Mouse (Mus musculus): ENCODE data around the gene Tab1. TPM values are rescaled to one million over a fixed set of nuclear protein-coding genes. Genes with fewer than 3 reads are reported as not detected.
A peak's percentile ranks its signal among the peaks of the same experiment; 100 is the strongest.

The Tab1 gene
- polyA plus RNA-seq, 1 experiment from 2014 or later = 28.0 TPM

DNA sequence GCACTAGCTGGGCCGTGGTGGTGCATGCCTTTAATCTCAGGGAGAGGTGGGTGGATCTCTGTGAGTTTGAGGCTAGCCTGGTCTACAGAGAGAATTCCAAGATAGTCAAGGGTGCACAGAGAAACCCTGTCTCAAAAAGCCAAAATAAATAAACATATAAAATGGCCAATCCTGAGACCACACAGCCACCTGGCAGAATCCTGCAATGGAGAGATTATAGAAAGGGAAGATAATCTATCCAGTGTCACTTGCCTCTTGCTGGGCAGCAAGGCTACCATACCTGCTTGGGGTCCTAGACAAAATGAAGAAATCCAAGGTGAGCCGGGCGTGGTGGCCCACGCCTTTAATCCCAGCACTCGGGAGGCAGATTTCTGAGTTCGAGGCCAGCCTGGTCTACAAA is 2.9 kb upstream of the Tab1 start:
- no peak overlapping the region for H3K27ac ChIP-seq (replicated peaks in 1 of 2; ENCODE audit: control insufficient read depth in 1 of 2, insufficient read depth in 1 of 2, low read depth in 2 of 2, low read length in 2 of 2)
- no peak overlapping the region for H3K9ac ChIP-seq (ENCODE audit: low read length)
- no peaks in the 10 kb centered on the region for H3K27me3 ChIP-seq (ENCODE audit: control insufficient read depth, insufficient read depth, low read length)
- no peak for ATAC-seq (ENCODE audit: insufficient number of reproducible peaks, insufficient read depth, low FRiP score, low read depth)
- no peak overlapping the region for H3K4me3 ChIP-seq (ENCODE audit: control insufficient read depth in 1 of 2, insufficient read depth in 1 of 2, low read depth in 1 of 2, low read length in 2 of 2)
- 91% methylated on average over 6 of the region's 6 CpGs for WGBS
- no peaks in the 10 kb centered on the region for H3K36me3 ChIP-seq (ENCODE audit: control insufficient read depth, insufficient read depth, low read length)
- no peak overlapping the region for H3K4me2 ChIP-seq (ENCODE audit: low read length)
- H3K9me3 ChIP-seq (ENCODE audit: control insufficient read depth, low read length) = no peaks in the 10 kb centered on the region
- H3K4me1 ChIP-seq (ENCODE audit: control insufficient read depth in 2 of 2, insufficient read depth in 2 of 2, low read length in 2 of 2) = peaks cover 12 to 16% of the 10 kb centered on the region in 2 experiments

- H3K9ac ChIP-seq (ENCODE audit: low read length) = no peak overlapping the region
- H3K4me3 ChIP-seq (ENCODE audit: control insufficient read depth in 1 of 2, insufficient read depth in 1 of 2, low read depth in 1 of 2, low read length in 2 of 2) = no peak overlapping the region
- no peaks in the 10 kb centered on the region for H3K27me3 ChIP-seq (ENCODE audit: control insufficient read depth, insufficient read depth, low read length)
- no peaks in the 10 kb centered on the region for H3K36me3 ChIP-seq (ENCODE audit: control insufficient read depth, insufficient read depth, low read length)
- no peak overlapping the region for H3K4me2 ChIP-seq (ENCODE audit: low read length)
- no peak for ATAC-seq (ENCODE audit: insufficient number of reproducible peaks, insufficient read depth, low FRiP score, low read depth)
- no peak overlapping the region for H3K27ac ChIP-seq (replicated peaks in 1 of 2; ENCODE audit: control insufficient read depth in 1 of 2, insufficient read depth in 1 of 2, low read depth in 2 of 2, low read length in 2 of 2)
- peaks cover 12 to 23% of the 10 kb centered on the region in 2 experiments for H3K4me1 ChIP-seq (ENCODE audit: control insufficient read depth in 2 of 2, insufficient read depth in 2 of 2, low read length in 2 of 2)
- WGBS = 45% methylated on average over 5 of the region's 5 CpGs
- H3K9me3 ChIP-seq (ENCODE audit: control insufficient read depth, low read length) = no peaks in the 10 kb centered on the region
Measured at GRCm38 (mm10) chr15:80130689-80131088, 2.2 kb upstream of the Tab1 start.

- H3K27me3 ChIP-seq (ENCODE audit: control insufficient read depth, insufficient read depth, low read length) = no peaks in the 10 kb centered on the region
- H3K4me1 ChIP-seq (ENCODE audit: control insufficient read depth in 2 of 2, insufficient read depth in 2 of 2, low read length in 2 of 2) = peaks cover 12 to 29% of the 10 kb centered on the region in 2 experiments
- 0 out of 2 replicates have a peak, but pooled peaks cover under 1% of the 10 kb centered on the region for H3K36me3 ChIP-seq (ENCODE audit: control insufficient read depth, insufficient read depth, low read length)
- H3K27ac ChIP-seq (replicated peaks in 1 of 2; ENCODE audit: control insufficient read depth in 1 of 2, insufficient read depth in 1 of 2, low read depth in 2 of 2, low read length in 2 of 2) = no peak overlapping the region
- no peaks in the 10 kb centered on the region for H3K9me3 ChIP-seq (ENCODE audit: control insufficient read depth, low read length)
- 69% methylated on average over 6 of the region's 6 CpGs for WGBS
- no peak overlapping the region for H3K4me2 ChIP-seq (ENCODE audit: low read length)
- no peak overlapping the region for H3K9ac ChIP-seq (ENCODE audit: low read length)
- H3K4me3 ChIP-seq (ENCODE audit: control insufficient read depth in 1 of 2, insufficient read depth in 1 of 2, low read depth in 1 of 2, low read length in 2 of 2) = no peak overlapping the region
- no peak for ATAC-seq (ENCODE audit: insufficient number of reproducible peaks, insufficient read depth, low FRiP score, low read depth)
Measured at GRCm38 (mm10) chr15:80131421-80131820, 1.5 kb upstream of the Tab1 start.

- 79% methylated on average over 9 of the region's 9 CpGs for WGBS
- ATAC-seq (ENCODE audit: insufficient number of reproducible peaks, insufficient read depth, low FRiP score, low read depth) = no peak
Measured at GRCm38 (mm10) chr15:80132452-80132851, 475 bp upstream of the Tab1 start.

DNA sequence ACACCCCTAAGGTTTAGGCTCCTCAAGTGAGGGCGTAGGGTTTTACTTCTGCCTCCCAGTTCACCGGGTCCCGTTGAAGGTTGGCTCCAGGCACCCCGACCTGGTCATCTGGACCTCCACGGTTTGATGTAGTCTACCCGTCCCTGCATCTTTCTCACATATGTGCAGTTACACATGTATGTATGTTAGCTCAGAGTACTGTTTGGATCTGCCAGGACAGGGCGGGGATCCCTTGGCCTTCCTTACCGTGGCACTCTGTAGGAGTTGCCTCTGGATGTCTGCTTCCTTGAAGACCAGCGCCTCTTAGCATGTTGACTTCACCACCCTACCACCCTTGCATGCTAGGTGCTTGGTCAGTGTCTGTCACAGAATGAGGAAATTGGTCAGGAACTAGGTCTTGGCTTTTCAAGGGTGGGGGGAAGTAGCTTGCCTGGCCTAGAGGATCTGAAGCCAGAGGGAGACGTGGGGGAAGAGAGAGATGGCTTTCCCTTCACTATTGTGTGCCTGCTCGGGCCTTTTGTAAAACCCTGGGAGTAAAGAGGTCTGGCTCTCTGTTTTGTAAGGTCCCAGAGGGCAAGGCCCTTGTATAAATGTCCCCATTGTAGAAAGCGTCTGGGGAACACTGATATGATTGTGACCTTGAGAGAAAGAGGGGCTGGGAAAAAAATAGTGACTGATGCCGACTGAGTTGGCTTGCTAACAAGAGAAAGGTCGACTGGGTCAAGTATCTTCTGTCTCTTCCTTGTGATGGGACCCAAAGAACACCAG is 939 bp downstream of the Tab1 start:
- Histone ChIP-seq H3K27me3 (ENCODE audit: control insufficient read depth, insufficient read depth, low read length) (no peaks in the 10 kb centered on the region), H3K27ac (replicated peaks in 1 of 2; ENCODE audit: control insufficient read depth in 1 of 2, insufficient read depth in 1 of 2, low read depth in 2 of 2, low read length in 2 of 2) (peak overlapping the region; percentile 98 to 100), H3K4me1 (ENCODE audit: control insufficient read depth in 2 of 2, insufficient read depth in 2 of 2, low read length in 2 of 2) (peaks cover 13 to 43% of the 10 kb centered on the region in 2 experiments), H3K36me3 (ENCODE audit: control insufficient read depth, insufficient read depth, low read length) (peaks cover 5% of the 10 kb centered on the region; the same call in 1 of the 2 replicates), H3K9me3 (ENCODE audit: control insufficient read depth, low read length) (no peaks in the 10 kb centered on the region), H3K9ac (ENCODE audit: low read length) (peak overlapping the region; percentile 95), H3K4me2 (ENCODE audit: low read length) (peak overlapping the region; percentile 98), H3K4me3 (ENCODE audit: control insufficient read depth in 1 of 2, insufficient read depth in 1 of 2, low read depth in 1 of 2, low read length in 2 of 2) (peak overlapping the region; percentile 74 to 85)
- no peak for ATAC-seq (ENCODE audit: insufficient number of reproducible peaks, insufficient read depth, low FRiP score, low read depth)
- WGBS = 8% methylated on average over 14 of the region's 14 CpGs

More at GRCm38 (mm10) chr15:80132452-80132851, 475 bp upstream of the Tab1 start:
- peak overlapping the region; percentile 98 for H3K4me2 ChIP-seq (ENCODE audit: low read length)
- peak overlapping the region in 1 of 2 experiments; percentile 100; a peak in 2 of 4 replicates for H3K27ac ChIP-seq (replicated peaks in 1 of 2; ENCODE audit: control insufficient read depth in 1 of 2, insufficient read depth in 1 of 2, low read depth in 2 of 2, low read length in 2 of 2)
- peak overlapping the region; percentile 95 for H3K9ac ChIP-seq (ENCODE audit: low read length)
- H3K36me3 ChIP-seq (ENCODE audit: control insufficient read depth, insufficient read depth, low read length) = peaks cover 5% of the 10 kb centered on the region; the same call in 1 of the 2 replicates
- peaks cover 12 to 29% of the 10 kb centered on the region in 2 experiments for H3K4me1 ChIP-seq (ENCODE audit: control insufficient read depth in 2 of 2, insufficient read depth in 2 of 2, low read length in 2 of 2)
- H3K27me3 ChIP-seq (ENCODE audit: control insufficient read depth, insufficient read depth, low read length) = no peaks in the 10 kb centered on the region
- peak overlapping the region in 1 of 2 experiments; percentile 74; a peak in 3 of 4 replicates for H3K4me3 ChIP-seq (ENCODE audit: control insufficient read depth in 1 of 2, insufficient read depth in 1 of 2, low read depth in 1 of 2, low read length in 2 of 2)
- no peaks in the 10 kb centered on the region for H3K9me3 ChIP-seq (ENCODE audit: control insufficient read depth, low read length)

DNA sequence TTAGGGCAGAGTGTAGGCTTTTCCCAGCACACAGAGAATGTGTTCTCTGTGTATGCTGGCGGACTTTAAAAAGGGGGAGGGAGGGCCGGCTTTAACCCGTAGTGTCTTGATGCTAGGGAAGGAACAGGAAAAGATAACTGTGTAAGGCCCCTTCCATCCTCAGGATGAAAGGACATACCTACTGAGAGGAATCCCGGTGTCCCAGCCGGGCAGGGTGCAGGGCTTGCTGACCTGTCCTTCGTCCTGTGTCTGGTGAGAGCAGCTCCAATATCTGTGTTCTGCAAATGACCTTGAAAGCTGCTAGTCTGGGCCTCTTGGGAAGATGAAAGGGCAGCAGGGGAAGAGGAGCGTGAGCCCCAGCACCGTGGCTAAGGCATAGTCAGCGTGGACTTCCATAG is 1.5 kb downstream of the Tab1 start:
- peak overlapping the region; percentile 95 for H3K9ac ChIP-seq (ENCODE audit: low read length)
- ATAC-seq (ENCODE audit: insufficient number of reproducible peaks, insufficient read depth, low FRiP score, low read depth) = no peak
- peaks cover 5% of the 10 kb centered on the region; the same call in 1 of the 2 replicates for H3K36me3 ChIP-seq (ENCODE audit: control insufficient read depth, insufficient read depth, low read length)
- no peaks in the 10 kb centered on the region for H3K27me3 ChIP-seq (ENCODE audit: control insufficient read depth, insufficient read depth, low read length)
- peaks cover 17 to 44% of the 10 kb centered on the region in 2 experiments for H3K4me1 ChIP-seq (ENCODE audit: control insufficient read depth in 2 of 2, insufficient read depth in 2 of 2, low read length in 2 of 2)
- no peaks in the 10 kb centered on the region for H3K9me3 ChIP-seq (ENCODE audit: control insufficient read depth, low read length)
- peak overlapping the region; percentile 74 to 85 for H3K4me3 ChIP-seq (ENCODE audit: control insufficient read depth in 1 of 2, insufficient read depth in 1 of 2, low read depth in 1 of 2, low read length in 2 of 2)
- peak overlapping the region; percentile 98 for H3K4me2 ChIP-seq (ENCODE audit: low read length)
- peak overlapping the region; percentile 98 to 100 for H3K27ac ChIP-seq (replicated peaks in 1 of 2; ENCODE audit: control insufficient read depth in 1 of 2, insufficient read depth in 1 of 2, low read depth in 2 of 2, low read length in 2 of 2)
- 8% methylated on average over 9 of the region's 9 CpGs for WGBS

DNA sequence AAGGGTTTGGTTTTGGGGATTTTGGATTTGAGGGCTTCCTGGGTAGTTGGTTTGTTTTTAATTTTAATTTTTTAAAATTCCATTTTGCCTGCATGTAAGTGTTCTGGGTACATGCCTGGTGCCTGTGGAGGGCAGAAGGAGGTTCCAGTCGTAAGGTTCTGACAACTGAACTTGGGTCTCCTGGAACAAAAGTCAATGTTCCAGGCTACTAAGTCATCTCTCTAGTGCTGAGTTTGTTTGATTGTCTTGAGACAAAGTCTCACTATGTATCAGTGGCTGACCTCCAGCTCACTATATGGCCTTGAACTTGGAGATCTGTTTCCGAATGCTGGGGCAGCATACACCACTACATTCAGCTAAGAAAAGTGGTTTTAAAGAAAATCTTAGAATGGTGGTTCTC is 2.6 kb downstream of the Tab1 start:
- Histone ChIP-seq H3K27ac (replicated peaks in 1 of 2; ENCODE audit: control insufficient read depth in 1 of 2, insufficient read depth in 1 of 2, low read depth in 2 of 2, low read length in 2 of 2) (peak overlapping the region; percentile 37 to 100; a peak in 2 of 4 replicates), H3K4me1 (ENCODE audit: control insufficient read depth in 2 of 2, insufficient read depth in 2 of 2, low read length in 2 of 2) (peaks cover 18 to 50% of the 10 kb centered on the region in 2 experiments)

More for the DNA sequence above, 2.6 kb downstream of the Tab1 start:
- ATAC-seq (ENCODE audit: insufficient number of reproducible peaks, insufficient read depth, low FRiP score, low read depth) = no peak
- Histone ChIP-seq H3K36me3 (ENCODE audit: control insufficient read depth, insufficient read depth, low read length) (peaks cover 12% of the 10 kb centered on the region), H3K4me2 (ENCODE audit: low read length) (no peak overlapping the region), H3K4me3 (ENCODE audit: control insufficient read depth in 1 of 2, insufficient read depth in 1 of 2, low read depth in 1 of 2, low read length in 2 of 2) (no peak overlapping the region), H3K9me3 (ENCODE audit: control insufficient read depth, low read length) (no peaks in the 10 kb centered on the region), H3K9ac (ENCODE audit: low read length) (peak overlapping the region; percentile 27; the same call in 1 of the 2 replicates), H3K27me3 (ENCODE audit: control insufficient read depth, insufficient read depth, low read length) (no peaks in the 10 kb centered on the region)
- 92% methylated on average over 2 of the region's 2 CpGs for WGBS
